Mouse (Mus musculus): ENCODE results near the gene Nploc4.

Nploc4 gene

GRCm38 (mm10) chr11:120437152-120437856 is at the start of gene Nploc4:
Gene Nploc4 (minus strand): TSS chr11:120437708.
- DNase-seq = peak; percentile 86

DNA sequence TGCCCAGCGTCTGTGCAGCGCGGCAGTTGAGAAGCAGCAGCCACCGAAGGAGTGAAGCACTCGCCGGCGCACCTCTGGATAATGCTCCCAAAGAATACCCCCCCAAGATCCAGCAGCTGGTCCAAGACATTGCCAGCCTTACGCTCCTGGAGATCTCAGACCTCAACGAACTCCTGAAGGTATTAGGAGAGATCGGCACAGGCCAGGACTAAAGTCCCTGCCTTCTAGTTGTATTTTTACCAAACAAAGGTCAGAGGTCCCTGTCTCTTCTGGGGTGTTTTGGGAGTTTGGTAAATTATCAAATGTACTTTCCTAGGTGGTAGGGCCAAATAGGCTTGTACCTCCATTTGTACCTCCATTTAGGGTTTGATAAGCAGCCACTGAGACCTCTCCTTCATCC is 47.7 kb upstream of the Nploc4 start:
- DNase-seq = no peak

DNA sequence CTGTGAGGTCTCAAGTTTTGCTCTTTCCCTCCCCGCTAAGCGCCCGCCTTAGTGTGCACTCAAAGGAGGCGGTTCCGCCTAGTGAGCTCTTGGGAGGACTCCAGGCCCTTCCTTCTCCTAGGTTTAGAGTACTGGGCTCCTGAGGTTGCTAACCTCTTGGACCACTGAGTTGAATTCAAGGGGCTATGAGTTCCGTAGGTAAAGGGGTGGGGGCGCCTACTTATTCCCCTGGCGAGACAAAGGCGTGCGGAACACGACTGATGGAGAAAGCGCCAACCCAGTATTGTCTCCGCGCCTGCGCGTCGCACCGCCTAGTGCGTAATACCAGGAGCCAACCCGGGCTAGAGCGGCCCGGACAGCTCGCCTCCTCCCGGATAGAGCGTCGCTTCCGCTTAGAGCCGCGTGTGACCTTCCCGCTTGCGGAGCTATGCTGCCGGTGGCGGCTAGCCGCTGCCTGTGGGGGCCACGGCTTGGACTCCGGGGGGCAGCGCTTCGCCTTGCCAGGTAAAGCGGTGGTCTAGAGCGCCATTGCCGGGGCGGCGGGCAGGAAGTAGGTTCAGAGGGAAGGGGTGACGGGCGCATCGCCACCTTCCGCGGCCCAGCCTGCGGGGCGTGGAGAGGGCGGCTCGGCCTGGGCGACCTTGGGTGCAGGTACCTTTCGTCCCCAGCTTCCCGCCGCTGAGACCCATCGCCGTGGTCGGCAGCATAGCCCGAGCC is 46.9 kb upstream of the Nploc4 start, which contains the start of gene Mrpl12:
Gene Mrpl12 (plus strand): TSS at position 349 of the 717 bp plus-strand sequence.
- peak; percentile 91 for DNase-seq

DNA sequence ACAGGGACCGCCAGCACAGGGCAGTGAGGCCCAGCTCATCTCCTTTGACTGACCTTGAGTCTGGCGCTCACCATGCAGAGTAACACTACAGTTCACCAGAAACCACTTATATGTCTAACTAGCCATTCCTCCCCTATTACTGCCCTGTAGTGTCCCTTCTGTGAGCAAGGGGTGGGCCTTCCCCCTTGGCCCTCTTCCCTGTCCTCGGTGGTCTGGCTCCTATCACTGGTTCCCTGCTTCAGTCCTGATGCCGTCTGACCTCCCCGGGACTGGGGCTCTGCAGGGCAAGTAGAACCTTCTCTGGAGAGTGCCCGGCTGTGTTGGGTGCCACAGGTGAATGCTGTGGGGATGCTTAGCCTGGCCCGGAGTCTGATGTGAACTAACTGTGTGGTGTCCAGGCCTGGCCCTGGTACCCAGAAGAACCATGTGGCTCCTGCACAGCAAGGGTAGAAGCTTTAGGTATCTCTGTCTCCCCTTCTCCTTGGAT is 46.0 kb upstream of the Nploc4 start:
- DNase-seq = no peak

DNA sequence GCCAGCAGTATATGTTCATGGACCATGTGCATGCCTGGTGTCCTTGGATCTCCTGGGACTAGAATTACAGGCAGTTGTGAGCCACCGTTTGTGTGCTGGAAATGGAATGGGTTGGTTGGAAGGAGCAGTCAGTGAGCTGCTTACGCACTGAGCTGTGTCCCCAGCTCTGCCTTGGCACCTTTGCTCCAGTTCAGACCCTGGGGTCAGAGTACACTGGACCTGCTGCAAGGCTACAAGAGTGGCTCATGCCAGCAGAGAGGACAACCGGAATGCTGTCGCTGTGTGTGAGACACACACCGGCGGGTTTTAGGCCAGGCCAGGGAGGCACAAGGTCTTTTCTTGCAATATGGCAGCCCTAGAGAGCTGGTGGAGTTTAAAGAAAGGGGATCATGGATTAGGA is 34.5 kb upstream of the Nploc4 start:
- DNase-seq = no peak

DNA sequence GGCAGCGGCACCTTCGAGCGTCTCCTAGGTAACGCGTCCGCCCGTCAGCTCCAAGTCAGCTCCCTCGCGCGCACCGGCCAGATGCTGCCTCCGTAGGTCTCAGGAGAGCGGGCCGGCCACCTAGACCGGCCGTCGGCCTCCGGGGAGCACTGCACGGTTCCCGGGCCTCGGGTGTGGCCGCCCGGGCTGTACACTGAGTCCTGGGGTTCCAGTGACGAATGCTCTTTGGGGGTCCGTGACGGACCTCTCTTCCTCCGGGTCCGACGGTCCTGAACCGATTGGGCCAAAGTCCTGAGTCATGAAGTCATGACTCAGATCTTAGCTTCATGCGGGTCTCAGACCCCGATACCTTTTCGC is 30.2 kb upstream of the Nploc4 start:
- no peak for DNase-seq

- peak; percentile 93 for DNase-seq
These were observed 29.7 kb upstream of the Nploc4 start, which contains the start of gene Arl16 for GRCm38 (mm10) chr11:120467051-120467735. Gene Arl16 (minus strand): TSS chr11:120467607.

- DNase-seq = no peak
These were observed 28.0 kb upstream of the Nploc4 start for GRCm38 (mm10) chr11:120465521-120465920.

DNA sequence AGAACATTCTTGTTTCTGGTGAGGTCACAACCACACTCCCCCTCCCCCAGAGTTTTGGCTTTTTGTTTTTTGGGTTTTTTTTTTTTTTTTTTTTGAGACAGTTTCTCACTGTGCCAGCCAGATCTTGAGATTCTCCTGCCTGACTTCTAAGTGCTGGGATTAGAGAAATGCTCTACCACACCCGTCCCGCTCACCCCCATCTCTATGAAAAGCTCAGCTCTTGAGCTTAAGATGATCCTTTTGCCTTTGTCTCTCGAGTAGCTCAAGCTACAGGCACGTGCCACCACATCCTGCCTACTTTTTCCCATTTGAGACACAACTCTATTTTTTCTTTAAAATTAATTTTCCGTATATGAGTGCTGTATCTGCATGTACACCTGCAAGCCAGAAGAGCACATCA is 26.9 kb upstream of the Nploc4 start:
- DNase-seq = no peak

DNA sequence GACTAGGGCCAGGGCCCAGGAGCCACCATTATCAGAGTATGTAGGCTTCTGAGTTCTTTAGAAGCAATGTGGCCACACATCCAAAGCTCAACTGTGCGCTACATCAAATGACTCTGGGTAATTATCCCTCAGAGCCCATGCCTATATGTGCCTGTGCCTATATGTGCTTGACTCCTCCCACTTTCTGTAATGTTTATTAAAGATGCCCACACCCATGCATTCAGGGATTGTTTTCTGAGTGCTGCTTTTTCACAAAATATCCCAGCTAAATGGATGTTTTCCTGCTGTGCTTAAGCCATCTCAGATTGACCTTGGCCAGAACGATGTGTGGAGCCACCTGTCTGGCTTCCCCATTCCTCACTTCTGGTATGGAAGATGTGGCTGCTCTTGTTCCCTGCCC is 26.0 kb upstream of the Nploc4 start:
- no peak for DNase-seq

DNA sequence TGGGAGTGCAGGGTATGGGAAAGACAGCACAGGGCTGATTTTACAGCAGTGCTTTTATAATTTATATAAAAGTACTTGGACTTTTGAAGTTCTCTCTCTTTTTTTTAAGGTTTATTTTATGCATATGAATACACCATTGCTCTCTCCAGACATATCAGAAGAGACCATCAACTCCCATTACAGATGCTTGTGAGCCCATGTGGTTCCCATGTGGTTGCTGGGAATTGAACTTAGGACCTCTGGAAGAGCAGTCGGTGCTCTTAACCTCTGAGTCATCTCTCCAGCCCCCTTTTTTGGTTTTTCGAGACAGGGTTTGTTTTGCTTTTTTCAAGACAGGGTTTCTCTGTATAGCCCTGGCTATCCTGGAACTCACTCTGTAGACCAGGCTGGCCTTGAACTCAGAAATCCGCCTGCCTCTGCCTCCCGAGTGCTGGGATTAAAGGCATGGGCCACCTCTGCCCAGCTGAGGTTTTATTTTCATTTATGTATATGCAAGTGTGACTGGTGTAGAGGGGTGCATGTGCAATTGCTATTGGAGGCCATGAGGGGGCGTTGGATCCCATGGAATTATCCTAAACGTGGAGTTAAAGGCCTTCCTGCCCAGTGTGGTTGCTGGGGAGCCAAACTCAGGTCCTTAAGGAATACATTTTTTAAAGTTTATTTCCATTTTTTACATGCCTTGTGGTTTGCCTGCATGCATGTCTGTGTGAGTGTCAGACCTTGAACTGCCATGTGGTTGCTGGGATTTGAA is 21.5 kb upstream of the Nploc4 start:
- DNase-seq = no peak

DNA sequence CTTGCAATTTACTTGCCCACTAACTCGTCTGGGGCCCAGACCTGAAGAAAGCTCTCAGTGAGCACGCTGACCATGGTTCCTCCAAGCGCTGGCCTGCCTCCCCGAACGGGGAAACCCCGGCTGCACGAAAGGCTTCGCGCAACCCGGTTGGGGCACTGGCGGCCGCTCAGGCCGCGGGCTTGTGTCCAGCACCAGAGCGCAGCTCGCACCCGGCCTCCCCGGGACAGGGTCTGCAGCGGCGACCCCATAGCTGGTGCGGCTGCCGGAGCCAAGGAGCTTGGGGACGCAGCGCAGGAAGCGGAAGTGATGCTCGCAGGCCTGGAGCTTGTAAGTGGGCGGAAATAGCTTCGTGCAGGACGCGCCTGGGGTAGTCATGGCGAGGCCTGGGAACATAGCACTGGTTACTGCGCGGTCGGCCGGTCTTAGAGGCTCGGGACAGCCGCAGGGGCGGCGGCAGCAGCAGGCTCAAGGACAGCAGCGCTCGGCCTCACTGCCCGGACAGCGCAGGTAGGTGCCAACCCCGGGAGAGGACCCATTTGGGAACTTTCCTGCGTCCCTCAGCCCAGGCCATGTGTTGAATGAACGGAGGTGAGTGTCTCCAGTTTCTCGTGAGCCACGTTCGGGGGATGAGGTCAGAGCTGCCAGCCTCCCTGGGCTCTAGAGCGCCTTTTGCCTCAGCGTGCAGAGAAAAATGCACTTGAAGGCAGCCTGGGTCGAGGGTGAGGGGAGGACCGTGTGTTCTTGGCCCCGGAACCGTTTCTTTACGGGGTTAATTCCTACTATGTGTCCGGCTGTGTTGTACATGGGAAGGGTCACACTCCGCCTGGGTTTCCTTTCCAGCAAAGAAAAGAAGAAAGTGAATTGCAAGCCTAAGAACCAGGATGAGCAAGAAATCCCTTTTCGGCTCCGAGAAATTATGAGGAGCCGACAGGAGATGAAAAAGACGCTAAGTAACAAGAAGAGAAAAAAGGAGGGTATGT is 20.6 kb upstream of the Nploc4 start, which contains the start of the genes Oxld1 and Ccdc137:
Gene Oxld1 (minus strand): TSS at position 297 of the 980 bp plus-strand sequence.
Gene Ccdc137 (plus strand): TSS at position 344 of the 980 bp plus-strand sequence.
- peak; percentile 85 for DNase-seq

DNA sequence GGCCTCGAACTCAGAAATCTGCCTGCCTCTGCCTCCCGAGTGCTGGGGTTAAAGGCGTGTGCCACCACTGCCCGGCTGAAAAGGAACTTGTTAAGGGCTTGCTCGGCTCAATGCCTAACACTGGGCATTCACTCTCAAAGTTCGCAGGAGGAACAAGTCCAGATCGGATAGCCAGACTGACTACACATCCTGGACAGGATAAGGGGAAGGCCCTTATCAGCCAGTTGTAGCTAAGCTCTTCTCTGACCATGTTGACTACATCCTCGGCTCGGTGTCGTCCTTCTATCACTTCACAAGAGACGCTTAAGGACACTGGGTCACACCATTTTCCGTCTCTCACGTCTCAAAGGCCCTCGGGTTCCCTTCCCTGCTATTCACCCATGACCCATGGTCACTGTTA is 19.9 kb upstream of the Nploc4 start:
- DNase-seq = no peak

DNA sequence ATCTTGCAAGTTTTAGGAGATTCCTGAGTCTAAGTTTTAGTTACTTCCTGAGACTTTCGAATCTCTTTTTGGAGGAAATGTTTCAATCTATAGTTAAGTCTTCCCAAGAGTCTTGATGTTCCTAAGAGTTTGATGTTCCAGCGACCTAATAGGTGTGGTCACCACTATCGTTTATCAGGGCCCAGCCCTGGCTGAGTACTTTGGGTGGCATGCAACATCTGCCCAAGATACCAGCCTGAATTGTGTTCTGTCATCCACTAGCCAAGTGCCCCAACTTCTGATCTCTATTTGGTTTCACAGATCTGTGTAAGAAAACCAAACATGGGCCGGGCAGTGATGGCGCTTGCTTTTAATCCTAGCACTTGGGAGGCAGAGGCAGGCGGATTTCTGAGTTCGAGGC is 17.9 kb upstream of the Nploc4 start:
- DNase-seq = no peak

DNA sequence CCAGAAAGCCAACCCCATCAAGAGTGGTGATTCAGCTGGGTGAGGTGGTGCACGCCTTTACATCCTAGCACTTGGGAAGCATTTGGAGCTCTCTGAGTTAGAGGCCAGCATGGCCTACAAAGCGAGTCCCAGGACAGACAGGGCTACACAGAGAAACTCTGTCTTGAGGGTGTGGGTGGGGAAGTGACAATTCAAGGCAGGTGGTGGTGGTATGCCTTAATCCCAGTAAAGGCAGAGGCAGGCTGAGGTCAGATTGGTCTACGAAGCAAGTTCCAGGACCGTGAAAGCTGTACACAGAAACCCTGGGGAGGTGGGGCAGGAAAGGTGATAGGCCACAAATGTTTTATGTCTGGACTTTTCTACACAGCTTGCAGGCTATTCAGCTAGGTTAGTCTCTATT is 17.5 kb upstream of the Nploc4 start:
- DNase-seq = no peak

GRCm38 (mm10) chr11:120453306-120453705 is 15.8 kb upstream of the Nploc4 start, which contains the start of gene Pde6g:
Gene Pde6g (minus strand): TSS chr11:120453500.
- DNase-seq = no peak

GRCm38 (mm10) chr11:120452246-120452645 is 14.7 kb upstream of the Nploc4 start:
- DNase-seq = no peak

DNA sequence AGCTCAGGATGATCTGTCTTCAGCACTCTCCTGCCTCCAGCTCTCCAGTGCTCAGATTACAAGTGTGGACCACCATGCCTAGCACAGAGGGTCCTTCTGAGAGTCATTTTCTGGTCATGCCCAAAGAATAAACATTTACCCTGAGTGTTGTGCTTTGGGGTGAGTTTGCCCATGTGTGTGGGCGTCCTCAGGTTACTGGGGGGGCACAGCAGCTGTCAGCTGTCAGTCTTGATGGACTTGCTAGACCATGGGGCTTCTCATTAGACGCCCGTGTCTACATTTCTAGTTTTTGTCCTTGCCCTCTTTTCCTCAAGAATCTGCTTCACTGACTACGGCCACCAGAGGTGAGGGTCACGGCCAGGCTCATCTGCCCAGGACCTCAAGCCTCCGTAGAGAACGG is 9.7 kb upstream of the Nploc4 start:
- no peak for DNase-seq

DNA sequence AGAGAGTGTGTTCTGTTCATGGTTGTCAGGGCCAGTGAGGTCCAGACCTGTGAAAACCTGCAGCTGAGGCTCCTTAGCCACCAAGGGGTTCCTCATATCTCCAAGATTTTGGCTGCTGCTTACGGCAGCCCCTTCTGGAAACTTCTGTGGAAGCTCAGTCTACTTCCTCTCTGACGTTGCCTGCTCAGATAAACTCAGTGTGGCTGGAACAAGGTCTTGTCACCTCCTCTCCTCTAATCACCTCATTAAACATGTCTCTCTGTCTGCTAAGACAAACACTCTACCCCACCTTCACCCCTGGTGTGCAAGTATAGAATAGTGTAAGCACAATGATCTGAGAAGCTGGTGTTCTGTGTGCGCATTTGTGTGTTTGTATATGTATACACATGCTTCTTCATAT is 8.0 kb upstream of the Nploc4 start:
- DNase-seq = no peak

GRCm38 (mm10) chr11:120444106-120444505 is 6.6 kb upstream of the Nploc4 start:
- no peak for DNase-seq

GRCm38 (mm10) chr11:120442765-120443280 is 5.3 kb upstream of the Nploc4 start:
- DNase-seq = no peak

All from right cerebral cortex, postnatal 25 days (tissue).